Mouse (Mus musculus) T-cell, adult 2 months (primary cell): ENCODE data around the gene Rnf169.
"Not testable (repeated sequence)": the region's sequence is repeated elsewhere in the genome, so short reads cannot be mapped to it uniquely, and the experiment has no call there.

Experiments
- DNase-seq: peaks from one replicate; pipeline ENCODE4 v3.0.0; 2022; ENCODE audit warnings: low spot score

Rnf169 gene

DNA sequence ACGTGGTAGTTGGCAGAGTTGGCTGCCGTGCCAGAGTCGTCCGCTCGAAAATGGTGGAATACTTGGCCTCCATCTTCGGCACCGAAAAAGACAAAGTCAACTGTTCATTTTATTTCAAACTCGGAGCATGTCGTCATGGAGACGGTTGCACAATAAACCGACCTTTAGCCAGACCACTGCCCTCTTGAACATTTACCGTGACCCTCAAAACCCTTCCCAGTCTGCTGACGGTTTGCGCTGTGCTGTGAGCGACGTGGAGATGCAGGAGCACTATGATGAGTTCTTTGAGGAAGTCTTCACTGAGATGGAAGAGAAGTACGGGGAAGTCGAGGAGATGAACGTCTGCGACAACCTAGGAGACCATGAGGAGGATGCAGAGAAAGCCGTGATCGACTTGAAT, 35.2 kb downstream of the Rnf169 start:
- not testable (repeated sequence) for DNase-seq

DNA sequence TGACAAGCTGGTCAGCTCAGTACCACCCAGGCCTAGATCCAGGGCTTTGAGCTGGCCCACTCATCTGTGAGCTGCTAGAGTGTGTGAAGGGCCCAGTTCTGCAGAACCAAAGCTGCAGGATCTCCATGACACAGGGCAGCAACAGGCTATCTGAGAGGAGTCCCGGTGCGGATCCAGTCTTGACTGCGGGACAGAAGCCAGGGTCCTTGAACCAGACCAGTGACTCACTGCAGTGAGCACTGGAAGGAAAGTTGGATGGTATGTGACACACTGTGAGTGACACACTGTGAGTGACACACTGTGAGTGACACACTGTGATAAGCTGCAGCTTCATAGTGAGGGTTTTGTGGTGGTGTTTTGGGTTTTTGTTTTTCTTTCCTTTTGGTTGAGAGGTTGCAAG, 35.7 kb downstream of the Rnf169 start:
- no peak for DNase-seq

DNA sequence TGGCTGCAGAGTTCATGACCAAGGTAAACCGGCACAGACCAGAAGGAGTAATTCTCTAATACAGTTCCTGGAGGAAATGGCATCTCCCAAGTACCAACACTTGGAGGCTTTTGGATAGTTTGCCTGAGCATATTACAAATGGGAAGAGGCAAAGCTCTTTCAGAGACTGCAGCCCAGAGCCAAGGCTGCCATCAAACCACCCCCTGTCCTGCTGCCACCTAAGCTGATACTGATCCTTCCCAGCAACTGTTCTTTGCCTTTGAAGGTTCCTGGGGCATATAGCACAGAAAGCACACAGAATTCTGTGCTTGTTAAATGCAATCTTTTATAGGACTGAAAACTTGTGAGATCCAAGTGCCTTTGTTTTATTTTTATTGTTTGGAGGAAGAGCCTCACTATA, 39.6 kb downstream of the Rnf169 start:
- DNase-seq, result no peak

DNA sequence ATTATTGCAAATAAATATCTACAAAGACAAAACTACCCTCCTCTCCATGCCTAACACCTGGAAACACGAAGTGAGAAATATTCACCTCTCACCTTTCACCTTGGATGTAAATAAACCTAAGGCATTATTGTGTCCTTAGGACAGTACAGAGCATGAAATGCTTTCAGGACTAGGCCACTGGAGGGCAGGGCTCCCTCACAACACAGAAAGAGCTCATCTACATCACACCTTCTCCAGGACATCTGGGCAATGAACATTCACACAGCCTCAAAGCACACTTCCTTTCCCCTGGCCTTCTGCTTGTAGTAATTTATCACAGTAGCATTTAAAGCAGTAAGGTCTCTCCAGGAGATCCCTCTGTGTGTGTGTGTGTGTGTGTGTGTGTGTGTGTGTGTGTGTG, 44.5 kb downstream of the Rnf169 start:
- no peak for DNase-seq

DNA sequence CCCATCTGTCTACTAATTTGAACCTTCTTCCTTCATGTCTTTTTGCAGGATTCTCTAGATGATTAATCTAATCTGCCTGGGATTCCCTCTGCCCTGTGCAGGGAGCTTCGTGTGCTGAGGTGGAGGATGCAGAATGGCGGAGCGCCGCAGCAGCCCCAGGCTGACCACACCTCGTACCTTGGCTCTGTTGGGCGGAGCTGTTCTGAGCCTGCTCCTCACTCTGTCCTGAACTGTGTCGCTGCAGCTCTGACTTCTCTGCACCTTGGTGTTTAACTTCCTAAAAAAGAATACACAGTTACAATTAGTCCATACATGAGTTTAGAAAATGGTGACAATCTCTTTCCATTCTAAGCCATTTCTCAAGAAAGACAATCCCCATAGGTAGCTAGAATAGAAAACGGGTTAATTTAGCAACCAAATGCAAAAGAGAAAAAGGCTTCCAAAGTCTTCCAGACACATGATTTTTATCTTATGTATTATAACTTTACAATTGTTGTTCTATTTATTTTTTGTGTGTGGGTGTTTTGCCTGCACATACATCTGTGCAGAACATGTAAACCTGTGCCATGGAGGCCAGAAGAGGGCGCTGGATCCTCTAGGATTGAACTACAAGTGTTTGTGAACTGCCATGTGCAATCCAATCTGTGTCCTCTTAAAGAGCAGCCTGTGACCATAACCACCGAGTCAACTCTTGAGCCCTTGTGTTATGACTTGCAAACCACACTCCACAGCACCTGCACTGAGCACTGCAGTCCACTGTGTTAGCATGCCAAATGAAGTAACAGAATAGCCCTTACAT, 53.1 kb downstream of the Rnf169 start:
- DNase-seq, result peak; percentile 33

DNA sequence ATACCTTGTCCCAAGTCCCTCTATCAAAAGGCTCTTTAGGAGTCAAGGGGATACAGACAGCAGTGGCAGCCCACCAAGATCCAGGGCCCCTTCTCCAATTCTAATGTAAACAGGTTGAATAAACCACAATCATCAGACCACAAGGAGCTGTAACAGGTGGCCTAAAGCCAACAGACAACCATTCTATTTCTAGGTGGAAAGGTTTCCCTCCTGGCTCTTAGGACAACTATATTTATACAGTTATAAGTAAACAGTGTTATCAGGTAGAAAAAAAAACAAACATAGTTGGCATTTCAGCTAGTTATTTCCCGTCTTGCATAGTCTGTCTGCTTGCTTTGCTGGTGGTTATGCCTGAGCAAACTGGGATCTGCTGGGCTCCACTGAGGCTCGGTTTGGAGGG, 59.8 kb downstream of the Rnf169 start:
- no peak for DNase-seq

DNA sequence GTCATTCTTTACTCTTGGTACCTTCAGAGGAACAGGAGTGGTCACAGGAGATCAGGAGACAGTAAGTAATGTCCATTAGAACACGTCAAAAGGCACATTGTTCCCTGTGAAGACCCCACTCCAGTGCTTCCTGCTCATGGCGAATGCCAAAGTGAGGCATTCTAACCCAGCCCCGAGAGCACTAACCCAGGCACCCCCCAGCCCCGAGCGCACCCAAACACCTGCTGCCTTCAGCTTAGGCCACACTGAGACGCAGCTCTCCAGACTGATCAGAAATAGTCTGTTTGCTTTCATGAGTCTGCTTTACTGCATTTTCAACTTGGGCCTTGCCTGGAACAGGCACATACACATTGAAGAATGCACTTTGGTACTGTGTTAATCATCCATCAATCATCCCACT, 60.3 kb downstream of the Rnf169 start:
- DNase-seq, result no peak

DNA sequence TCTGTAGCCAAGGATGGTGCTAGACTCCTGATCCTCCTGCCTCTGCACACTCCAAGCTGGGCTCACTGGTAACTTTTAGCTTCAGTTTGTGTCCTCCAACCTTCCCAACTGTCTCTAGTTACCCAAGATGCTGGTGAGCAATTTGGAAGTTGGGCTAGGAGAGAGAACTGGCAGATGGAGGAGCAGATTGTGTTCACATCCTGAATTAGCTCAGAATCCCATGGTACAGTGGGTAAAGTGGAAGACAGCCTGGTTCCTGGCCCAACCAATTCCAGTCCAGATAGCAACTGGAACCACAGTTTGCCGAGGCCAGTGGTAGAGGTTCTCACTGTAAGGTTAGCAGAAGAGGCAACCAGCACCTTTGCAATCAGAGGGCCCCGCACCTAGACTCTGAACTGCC, 61.1 kb downstream of the Rnf169 start:
- no peak for DNase-seq

DNA sequence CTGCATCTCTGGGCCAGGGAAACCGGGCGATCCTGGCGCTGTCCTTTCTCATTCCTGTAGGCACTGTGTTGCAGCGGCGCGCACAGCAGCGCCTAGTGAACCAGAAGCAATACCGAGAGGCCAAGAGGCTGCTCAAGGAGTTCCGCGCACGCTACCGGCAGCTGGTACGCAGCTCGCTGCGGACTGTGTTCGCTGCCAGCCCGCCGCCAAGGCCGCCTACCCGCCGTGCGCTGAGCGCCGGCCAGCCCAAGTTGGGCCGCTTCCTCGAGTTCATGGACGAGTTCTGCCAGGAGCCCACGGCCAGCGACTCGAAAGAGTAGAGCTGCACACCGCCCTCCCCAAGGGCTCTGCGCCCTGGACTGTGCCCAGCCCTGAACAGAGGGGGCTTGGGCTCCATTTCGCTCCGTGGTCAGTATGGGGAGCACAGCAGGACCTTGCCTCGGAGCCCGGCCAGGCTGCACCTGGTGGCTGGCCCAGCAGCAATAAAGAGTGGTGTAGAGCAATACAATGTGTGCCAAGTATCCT, 62.9 kb downstream of the Rnf169 start:
- DNase-seq, result no peak

DNA sequence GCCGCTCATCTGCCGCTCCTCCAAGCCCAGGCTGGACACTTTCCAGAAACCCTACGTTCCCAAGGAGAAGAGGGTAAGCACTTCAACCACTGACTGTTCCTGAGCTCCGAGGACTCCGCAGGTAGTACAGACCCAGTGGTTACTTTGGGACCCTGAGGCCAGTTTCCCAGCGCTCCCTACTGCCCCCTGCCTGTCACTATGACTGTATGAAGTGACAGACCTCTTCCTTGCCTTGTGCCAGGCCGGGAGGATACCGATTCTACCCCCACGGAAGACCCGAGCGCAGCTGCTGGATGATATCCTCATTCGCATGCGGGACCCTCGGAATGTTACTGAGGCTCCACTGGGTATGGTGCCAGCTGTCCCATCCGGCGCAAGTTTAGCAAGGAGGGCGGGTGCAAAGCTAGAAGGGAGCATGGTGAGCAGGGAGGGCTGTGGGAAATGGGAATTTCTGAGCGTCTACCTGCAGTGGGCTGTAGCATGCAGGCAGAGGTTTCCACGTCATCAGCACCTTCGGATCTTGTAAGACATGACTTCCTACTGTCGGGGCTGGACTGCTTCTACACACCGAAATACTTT, 63.4 kb downstream of the Rnf169 start:
- peak; percentile 36 for DNase-seq

DNA sequence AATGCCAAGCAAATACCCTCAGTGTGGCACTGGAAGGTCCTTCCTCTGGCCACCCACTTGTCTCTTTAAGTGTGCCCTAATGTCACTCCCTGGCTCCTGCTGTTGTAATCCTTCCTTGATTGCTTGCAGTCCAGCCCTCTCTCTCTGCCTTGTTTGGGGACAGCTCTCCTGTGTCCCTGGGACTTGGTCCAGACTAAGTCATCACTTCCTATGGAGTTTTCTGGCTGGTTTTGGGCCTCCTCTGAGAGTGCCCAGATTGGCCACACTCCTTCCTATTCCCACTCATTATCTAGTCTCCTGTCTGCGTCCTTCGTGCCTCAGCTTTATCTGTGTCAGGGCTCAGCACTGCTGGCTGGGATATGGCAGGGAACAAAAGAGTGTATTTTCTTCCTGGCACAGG, 64.7 kb downstream of the Rnf169 start:
- no peak for DNase-seq

DNA sequence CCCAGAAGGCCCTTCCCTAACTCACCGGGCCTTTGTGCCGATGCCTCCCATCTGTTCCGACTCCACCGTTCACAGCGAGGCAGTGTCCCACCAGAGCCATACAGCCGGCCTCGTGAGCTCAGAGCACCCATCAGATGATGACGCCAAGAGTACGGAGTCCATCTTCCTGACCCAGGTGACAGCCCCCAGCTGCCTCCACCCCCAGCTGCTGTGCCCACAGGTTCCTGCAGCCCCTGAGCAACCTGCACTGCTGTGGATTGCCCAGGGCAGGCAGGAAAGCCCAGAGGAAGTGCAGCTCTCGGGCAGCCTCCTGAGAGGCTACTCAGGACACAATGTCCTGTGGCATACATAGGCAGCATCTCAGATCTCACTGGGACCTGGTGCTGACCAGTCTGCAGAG, 65.9 kb downstream of the Rnf169 start:
- no peak for DNase-seq

DNA sequence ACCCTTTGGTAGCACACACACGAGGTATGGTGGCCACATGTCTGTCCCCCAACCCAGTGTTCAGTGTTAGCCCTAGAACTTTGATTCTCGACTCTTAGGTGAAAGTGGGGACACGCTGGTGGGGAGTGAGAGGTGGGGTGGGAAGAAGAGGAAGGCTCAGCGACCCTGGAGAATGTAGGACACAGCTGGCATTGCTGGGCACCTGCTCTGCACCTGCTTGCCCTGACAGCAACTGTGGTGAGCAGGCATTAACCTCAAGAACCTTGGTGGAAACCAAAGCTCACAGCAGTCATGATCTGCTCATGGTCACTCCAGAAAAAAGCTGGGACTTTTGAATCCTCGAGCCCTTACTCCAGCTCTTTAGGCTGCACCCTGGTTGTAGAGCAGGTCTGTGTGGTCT, 69.2 kb downstream of the Rnf169 start:
- DNase-seq, result no peak

DNA sequence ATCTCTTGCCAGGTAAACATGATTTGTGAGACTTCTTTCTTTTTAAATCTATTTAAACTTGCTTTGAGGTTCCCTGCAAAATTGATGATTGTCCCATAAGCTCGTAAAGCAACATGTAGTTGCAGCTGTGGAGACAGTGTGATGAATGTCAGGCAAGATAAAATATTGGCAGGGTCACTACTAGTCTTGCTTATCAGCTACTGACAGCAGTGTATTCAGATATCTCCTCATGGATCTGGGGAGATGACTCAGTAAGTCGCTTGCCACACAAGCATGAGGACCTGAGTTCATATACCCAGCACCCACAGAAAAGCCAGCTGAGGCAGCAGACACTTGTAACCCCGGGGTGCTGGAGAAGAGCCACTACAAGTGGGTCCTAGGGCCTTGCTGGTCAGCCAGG, 72.8 kb downstream of the Rnf169 start:
- DNase-seq, result no peak

DNA sequence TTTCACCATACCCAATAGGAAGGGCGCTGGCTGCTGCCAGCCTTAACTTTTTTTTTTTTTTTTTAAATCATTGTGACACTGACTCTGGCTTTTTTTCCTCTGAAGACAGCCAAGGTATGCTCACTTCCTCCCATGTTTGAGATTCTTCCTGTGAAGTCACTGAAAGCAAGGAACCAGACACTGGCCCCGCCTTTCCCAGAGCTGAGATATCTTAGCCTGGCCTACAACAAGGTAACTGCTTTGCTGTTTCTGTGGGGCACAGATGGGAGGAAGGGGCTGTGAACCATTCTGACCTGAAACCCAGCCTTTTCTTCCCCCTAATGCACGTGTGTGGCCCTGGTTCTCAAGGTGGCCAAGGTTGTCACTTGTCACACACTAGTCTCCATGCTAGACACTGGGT, 73.9 kb downstream of the Rnf169 start:
- DNase-seq, result no peak

DNA sequence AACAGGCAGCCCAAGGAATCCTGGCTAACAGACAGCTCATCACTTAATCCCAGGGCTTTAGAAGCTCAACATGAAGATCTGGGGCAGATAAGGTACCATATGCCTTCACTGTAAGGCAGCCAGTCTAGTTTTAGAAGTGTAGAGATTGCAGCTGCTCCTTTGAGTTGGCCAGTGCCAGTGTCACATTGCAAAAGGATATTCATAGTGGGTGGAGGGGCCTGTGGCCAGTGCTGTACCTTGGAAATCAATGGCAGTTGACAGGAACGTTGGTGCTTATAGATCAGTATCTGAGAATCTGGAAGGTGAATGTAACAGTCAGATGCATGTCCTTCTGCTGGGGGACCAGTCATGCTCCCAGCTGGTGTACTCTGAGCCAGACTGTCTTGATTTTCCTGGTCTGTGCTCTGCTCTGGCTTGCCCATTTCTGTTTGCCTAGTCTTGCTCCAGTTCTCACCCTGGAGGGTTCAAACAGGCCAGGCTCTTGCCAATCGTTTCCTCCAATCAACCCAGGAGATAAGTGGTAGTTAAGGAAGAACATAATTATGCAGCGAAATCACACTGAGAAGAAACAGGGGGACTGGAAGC, 75.7 kb downstream of the Rnf169 start:
- no peak for DNase-seq

DNA sequence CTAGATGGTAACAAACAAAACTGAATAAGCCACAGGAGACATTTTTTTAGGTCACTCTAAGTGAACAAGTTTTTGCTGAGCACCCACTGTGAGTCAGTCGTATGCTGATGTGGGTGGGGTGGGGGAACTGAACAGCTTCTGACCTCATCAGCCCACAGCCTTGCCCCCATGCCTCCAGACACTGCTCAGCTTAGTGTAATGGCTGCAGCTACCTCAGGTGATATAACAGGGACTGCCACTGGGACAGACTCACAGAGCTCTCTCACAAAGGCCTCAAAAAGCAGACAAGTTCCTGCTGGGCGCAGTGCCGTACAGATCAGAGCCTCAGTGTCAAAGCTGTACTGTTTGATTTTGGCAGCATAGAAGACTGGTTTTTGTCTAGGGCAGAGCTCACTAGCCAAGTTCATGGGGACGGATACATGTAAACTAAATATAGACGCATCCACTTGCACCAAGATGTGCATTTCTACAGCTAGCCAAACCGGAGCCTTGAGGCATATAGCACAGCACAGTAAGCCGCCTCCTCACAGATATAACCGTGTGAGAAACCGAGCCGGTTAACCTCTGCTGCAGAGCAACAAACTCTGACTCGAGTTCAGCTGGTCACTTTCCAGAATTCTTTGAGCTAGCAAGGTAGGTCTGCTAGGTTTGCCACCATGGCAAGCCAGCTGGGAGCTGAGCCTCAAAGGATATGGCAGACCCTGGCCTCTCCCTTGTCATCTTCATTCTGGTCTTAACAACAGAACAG, 77.2 kb downstream of the Rnf169 start:
- no peak for DNase-seq

DNA sequence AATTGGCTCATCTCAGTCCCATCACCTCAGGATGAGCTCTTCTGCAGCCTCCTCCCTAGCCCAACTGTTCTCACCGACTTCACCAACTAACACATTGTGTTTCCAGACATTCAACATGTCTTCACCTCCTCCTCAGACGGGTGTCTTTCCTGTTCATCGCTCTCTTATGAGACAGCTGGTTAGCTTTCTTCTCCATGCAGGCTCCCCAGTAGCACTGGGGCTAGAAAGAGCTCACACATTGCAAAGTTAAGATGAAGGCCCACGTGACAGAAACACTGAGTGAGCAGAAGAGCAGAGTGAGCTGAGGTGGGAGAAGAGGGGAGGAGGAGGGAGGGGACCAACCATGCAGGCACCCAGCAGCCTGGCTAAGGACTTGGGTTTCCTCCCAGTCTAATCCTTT, 78.0 kb downstream of the Rnf169 start:
- DNase-seq, result no peak

DNA sequence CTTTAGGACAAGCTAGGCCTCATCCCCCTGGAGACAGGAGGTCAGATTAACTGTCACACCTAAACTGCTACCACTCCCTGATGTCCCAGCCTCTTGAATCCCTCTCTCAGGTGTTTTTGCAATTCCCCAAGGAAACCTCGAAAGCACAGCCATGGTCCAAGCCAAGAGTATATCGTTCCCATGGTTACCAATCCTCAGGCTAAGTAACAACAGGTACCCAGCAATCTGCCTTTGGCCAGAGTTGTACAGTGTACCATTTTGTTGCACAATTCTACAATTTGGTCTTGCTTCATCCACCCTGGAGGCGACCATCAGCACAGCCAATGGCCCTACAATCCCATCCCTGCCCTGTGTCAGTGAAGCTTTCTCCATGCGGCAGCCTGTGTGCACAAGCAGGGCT, 83.3 kb downstream of the Rnf169 start:
- no peak for DNase-seq

DNA sequence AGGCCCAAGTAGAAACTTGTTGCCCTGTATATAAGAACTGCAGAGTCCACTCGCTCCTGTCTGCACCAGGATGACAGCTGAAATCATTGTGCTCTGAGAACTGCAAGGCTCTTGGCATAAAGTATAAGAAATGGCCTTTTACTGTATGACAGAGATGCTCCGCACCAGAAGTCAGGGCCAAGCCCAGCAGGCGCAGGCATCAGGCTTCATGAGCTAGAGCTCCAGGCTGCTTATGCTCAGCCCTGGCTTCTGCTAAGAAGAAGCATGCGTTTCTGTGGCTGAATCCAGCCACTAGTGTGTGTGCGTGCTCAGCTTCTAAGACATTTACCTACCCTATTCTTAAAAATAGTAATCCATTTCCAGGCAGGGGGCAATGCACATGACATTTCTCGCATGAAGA, 85.8 kb downstream of the Rnf169 start:
- no peak for DNase-seq

DNA sequence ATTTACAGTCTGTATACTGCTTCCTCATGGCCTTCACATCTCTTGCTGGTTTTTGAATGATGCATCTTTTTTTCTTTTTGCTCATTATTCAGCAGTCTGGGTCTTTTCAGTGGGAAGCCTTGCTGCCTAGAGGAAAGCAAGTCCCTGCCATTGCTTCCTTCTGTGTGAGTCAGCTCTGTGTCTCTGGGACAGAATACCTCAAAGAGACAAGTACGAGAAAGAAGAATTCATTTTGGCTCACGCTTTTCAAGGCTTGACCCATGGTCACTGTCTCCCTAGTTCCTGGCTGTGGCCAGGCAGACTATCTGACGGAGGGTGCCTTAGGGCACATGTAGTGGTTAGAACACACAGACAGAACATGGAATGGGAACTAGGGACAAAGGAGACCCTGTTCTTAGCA, 86.3 kb downstream of the Rnf169 start:
- no peak for DNase-seq

DNA sequence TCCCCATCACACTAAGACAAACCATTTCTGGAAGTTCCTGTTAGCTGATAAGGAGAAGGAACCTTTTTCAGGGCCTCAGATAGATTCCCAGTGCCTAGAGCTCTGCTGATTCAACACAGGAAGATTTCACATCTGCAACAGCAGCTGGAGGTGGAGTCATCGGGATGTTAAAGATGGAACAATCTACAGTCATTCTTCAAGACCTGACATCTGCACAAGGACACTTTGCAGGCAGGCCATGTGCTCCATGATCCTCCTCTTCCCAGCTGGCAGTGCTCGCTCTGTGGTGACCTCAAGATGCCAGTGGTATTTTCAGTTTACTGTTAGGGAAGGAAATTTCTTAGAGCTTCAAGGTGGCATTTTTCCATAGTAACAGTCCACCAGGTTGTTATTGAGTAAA, 87.9 kb downstream of the Rnf169 start:
- no peak for DNase-seq

DNA sequence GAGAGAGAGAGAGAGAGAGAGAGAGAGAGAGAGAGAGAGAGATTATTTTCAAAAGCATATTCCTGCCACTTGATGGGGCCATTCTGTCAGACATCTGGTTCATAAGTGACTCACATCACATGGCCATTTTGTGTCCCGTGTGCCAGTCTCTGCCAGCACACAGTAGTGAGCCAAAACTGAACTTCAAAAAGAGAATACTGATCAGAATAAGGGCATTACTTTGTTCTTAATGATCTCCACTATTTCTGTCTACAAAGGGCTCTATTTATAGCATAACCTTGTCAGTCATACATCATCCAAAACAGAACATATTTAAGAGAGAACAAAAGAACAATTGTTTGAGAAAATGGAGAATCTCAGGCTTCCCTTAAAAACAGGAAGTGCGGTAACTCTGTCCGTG, 88.8 kb downstream of the Rnf169 start:
- peak; percentile 19 for DNase-seq
